In the genomic region with DNA sequence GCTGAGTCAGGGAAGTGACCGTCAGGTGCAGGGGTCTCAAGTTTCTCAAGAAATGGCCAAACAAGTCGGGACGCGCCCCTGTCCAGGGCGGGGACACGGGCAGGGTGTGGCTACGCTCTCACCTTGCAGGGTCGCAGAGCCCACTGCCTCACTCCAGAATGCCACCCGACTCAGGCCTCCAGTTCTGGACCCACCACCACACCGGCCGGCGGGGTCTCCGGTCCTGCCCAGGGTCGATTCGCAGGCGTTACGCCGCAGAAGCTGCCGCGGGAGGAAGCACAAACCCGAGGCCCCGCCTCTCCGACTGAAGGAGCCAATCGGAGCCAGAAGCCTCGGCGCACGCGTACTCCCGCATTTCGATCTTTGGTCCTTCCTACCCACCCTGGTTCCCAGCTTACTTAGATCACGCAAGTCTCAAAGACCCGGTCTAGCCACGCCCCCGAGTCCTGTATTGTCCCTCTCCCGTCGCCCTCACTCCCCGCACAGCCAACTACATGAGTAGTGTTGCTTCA, we compare ENCODE assay signal across 8 mouse cellular contexts. TPM values are rescaled to one million over a fixed set of nuclear protein-coding genes. Genes with fewer than 3 reads are reported as not detected.
A peak's percentile ranks its signal among the peaks of the same experiment; 100 is the strongest.
DNase-seq lines count a peak whose midpoint lies in the region; ATAC-seq and TF ChIP-seq lines count a peak whose summit lies in the region.

A gene (minus strand): TSS at position 306 of the 512 bp plus-strand sequence.

- H3K9ac ChIP-seq in ES-E14 (ENCODE audit: insufficient read depth, low read depth, low read length, poor library complexity, severe bottlenecking): peak within 1 kb of the TSS; percentile 82
- H3K9ac ChIP-seq in forebrain, embryonic 15.5 days (replicated peaks): peak within 1 kb of the TSS; percentile 79

- peak within 1 kb of the TSS; percentile 85 to 88 for H3K4me3 ChIP-seq in ES-E14 (ENCODE audit: insufficient read depth in 1 of 2, low read depth in 1 of 2, low read length in 2 of 2, poor library complexity in 1 of 2, severe bottlenecking in 1 of 2)
- peak within 1 kb of the TSS; percentile 66 for H3K4me3 ChIP-seq in forebrain, embryonic 15.5 days
- peak within 1 kb of the TSS; percentile 94 for H3K4me3 ChIP-seq in lung, adult 2 months (replicated peaks; ENCODE audit: extremely low read depth, low read depth, low read length)

- peak; percentile 74; the same call in 1 of the 2 replicates for TF ChIP-seq POLR2A in lung, adult 2 months (IDR thresholded peaks at IDR 0.05; ENCODE audit: borderline replicate concordance, extremely low read depth, low read depth, low read length)

- H3K4me1 ChIP-seq in ES-E14 (ENCODE audit: control insufficient read depth in 2 of 2, insufficient read depth in 2 of 2, low read length in 2 of 2, poor library complexity in 1 of 2): peaks cover 2 to 17% of the 10 kb centered on the region in 2 experiments; a peak in 2 of 4 replicates
- peaks cover 33% of the 10 kb centered on the region for H3K4me1 ChIP-seq in forebrain, embryonic 15.5 days
- peaks cover 26% of the 10 kb centered on the region for H3K4me1 ChIP-seq in lung, adult 2 months (ENCODE audit: control insufficient read depth, insufficient read depth, low read length)

- H3K4me2 ChIP-seq in forebrain, embryonic 15.5 days (replicated peaks): peak within 1 kb of the TSS; percentile 66

- ATAC-seq in forebrain, embryonic 15.5 days (replicated peaks): peak; percentile 93
- ATAC-seq in neutrophil, adult 5-6 weeks (ENCODE audit: extremely low read depth, insufficient number of reproducible peaks, low FRiP score, poor library complexity, severe bottlenecking): peak; percentile 73

- in situ Hi-C loops in ES-E14 (cut with MboI; ENCODE audit: low sequenced_read_pairs in 2 of 2, unreplicated experiment in 2 of 2): loop anchor here in 1 of 2 experiments (5.0 kb wide), 1 partner anchor 88 kb away; no protein-coding TSS in a partner anchor

- under 1% methylated on average over 37 of the region's 37 CpGs for WGBS in forebrain, embryonic 15.5 days
- WGBS in lung, adult 2 months: under 1% methylated on average over 37 of the region's 37 CpGs

- TF ChIP-seq CTCF in lung, adult 2 months (IDR thresholded peaks at IDR 0.05; ENCODE audit: insufficient read depth, low read length): no peak

- peak; percentile 96 for DNase-seq in ES-E14 (ENCODE audit: low read depth, low spot score)
- DNase-seq in cerebellum, adult 11-12 months: peak; percentile 93
- peak; percentile 90 for DNase-seq in heart, postnatal 25 days (ENCODE audit: low spot score)
- DNase-seq in layer of hippocampus, adult 18-20 months (ENCODE audit: low spot score in 2 of 2): peak; percentile 86 to 94
- peak; percentile 92 for DNase-seq in lung, adult 2 months
- DNase-seq in thymus, adult 18-20 months: peak; percentile 94 to 95

- no peak within 1 kb of the TSS for H3K27ac ChIP-seq in ES-E14 (ENCODE audit: insufficient read depth, low read depth, low read length, poor library complexity, severe bottlenecking)
- peak within 1 kb of the TSS; percentile 75 for H3K27ac ChIP-seq in forebrain, embryonic 15.5 days (replicated peaks)

- no peaks in the 10 kb centered on the region for H3K9me3 ChIP-seq in ES-E14 (ENCODE audit: control insufficient read depth, insufficient read depth, low read depth, low read length)
- H3K9me3 ChIP-seq in forebrain, embryonic 15.5 days: no peaks in the 10 kb centered on the region

- H3K36me3 ChIP-seq in ES-E14 (ENCODE audit: control insufficient read depth, insufficient read depth, low read length, poor library complexity, severe bottlenecking): peaks cover 17% of the 10 kb centered on the region; the same call in 1 of the 2 replicates
- H3K36me3 ChIP-seq in forebrain, embryonic 15.5 days: no peaks in the 10 kb centered on the region

- H3K27me3 ChIP-seq in forebrain, embryonic 15.5 days: no peaks in the 10 kb centered on the region

- intact Hi-C loops in heart, postnatal 25 days (cut with DNase I): loop anchor here (5.0 kb wide), 1 partner anchor 163 kb away; no protein-coding TSS in a partner anchor

TF ChIP-seq in ES-E14, 5 proteins besides CTCF, POLR2A, EP300 and RAD21:
- TF ChIP-seq CHD2 (IDR thresholded peaks at IDR 0.05; ENCODE audit: low read depth, low read length): no peak
- TF ChIP-seq MAFK (IDR thresholded peaks at IDR 0.05; ENCODE audit: insufficient read depth, low read depth, low read length): no peak
- no peak for TF ChIP-seq ZC3H11A (IDR thresholded peaks at IDR 0.05; ENCODE audit: borderline replicate concordance, low read depth, low read length)
- TF ChIP-seq ZNF384 (IDR thresholded peaks at IDR 0.05; ENCODE audit: low read depth, low read length): no peak
- TF ChIP-seq HCFC1 (IDR thresholded peaks at IDR 0.05; ENCODE audit: borderline replicate concordance, insufficient read depth, low read length): no peak

RNA-seq across cellular contexts. Expression of the gene that starts here (rescaled TPM):
- 33.4 and 35.7 TPM in 2 replicates for total RNA-seq in ES-E14 (2012; rRNA removed)
- polyA plus RNA-seq in forebrain, embryonic 15.5 days (2015; fragmentation: Nextera tagmentation; extraction: Ambion mirVana): 19.5 and 23.3 TPM in 2 replicates
- 10 to 100 TPM in 1 of 2 experiments, 1 to 10 TPM in 1; 8.9 to 11.1 TPM for total RNA-seq in heart, postnatal 25 days (2021)
- 10 to 100 TPM; 12.7 to 13.0 TPM for total RNA-seq in layer of hippocampus, adult 18-20 months (2021)
- 32.1 and 37.8 TPM in 2 replicates for polyA plus RNA-seq in lung, adult 2 months (2012; rRNA removed)
- total RNA-seq in neutrophil, adult 5-6 weeks (2017): 32.9 and 38.6 TPM in 2 replicates
